Mouse (Mus musculus): ENCODE results near the gene Shkbp1. TPM values are rescaled to one million over a fixed set of nuclear protein-coding genes. Genes with fewer than 3 reads are reported as not detected.

The Shkbp1 gene
- polyA plus RNA-seq, 1 experiment from 2014 or later = 50.7 TPM

- H3K4me2 ChIP-seq = no peak overlapping the region
- 61% methylated on average over 6 of the region's 6 CpGs for WGBS
- H3K27me3 ChIP-seq (ENCODE audit: control insufficient read depth, insufficient read depth, low read length) = peaks cover 11% of the 10 kb centered on the region
- no peaks in the 10 kb centered on the region for H3K9me3 ChIP-seq (ENCODE audit: control insufficient read depth, low read length)
- H3K36me3 ChIP-seq (ENCODE audit: control insufficient read depth, insufficient read depth, low read length) = no peaks in the 10 kb centered on the region
- no peak overlapping the region for H3K27ac ChIP-seq (ENCODE audit: low read depth, low read length)
- ATAC-seq (ENCODE audit: low FRiP score) (no peak), DNase-seq (ENCODE audit: low spot score, missing footprints) (peak; percentile 17)
- H3K4me3 ChIP-seq (ENCODE audit: low read depth, low read length) = no peak overlapping the region
- no peaks in the 10 kb centered on the region for H3K4me1 ChIP-seq (ENCODE audit: control insufficient read depth, insufficient read depth, low read length)
- H3K9ac ChIP-seq (ENCODE audit: low read length) = no peak overlapping the region
These were observed 33.4 kb upstream of the Shkbp1 start for GRCm38 (mm10) chr7:27389213-27389612.

DNA sequence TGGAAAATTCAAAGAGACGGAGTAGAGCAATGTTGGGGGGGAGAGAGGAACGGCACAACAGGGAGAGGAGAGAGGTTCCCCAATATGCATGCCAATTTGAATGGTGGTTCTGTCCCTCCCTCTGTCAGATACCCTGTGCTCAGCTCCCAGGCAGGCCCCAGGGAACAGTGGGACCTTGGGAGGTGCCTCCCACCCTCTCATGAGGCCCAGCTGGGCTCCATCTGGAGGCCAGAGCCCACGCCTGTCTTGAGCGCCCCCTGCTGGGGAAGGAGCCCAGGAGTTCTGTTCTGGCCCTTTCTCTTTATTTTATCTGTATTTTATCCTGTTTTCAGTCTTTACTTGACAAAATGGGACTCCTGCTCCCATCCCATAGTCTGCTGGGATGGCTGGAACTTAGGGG lies 28.9 kb upstream of the Shkbp1 start:
- Histone ChIP-seq H3K27ac (ENCODE audit: low read depth, low read length) (no peak overlapping the region), H3K4me3 (ENCODE audit: low read depth, low read length) (no peak overlapping the region), H3K36me3 (ENCODE audit: control insufficient read depth, insufficient read depth, low read length) (no peaks in the 10 kb centered on the region), H3K4me2 (no peak overlapping the region), H3K9me3 (ENCODE audit: control insufficient read depth, low read length) (no peaks in the 10 kb centered on the region), H3K4me1 (ENCODE audit: control insufficient read depth, insufficient read depth, low read length) (no peaks in the 10 kb centered on the region), H3K27me3 (ENCODE audit: control insufficient read depth, insufficient read depth, low read length) (no peaks in the 10 kb centered on the region), H3K9ac (ENCODE audit: low read length) (no peak overlapping the region)
- DNase-seq (ENCODE audit: low spot score, missing footprints) = peak; percentile 95
- WGBS = 34% methylated on average over 4 of the region's 4 CpGs
- ATAC-seq (ENCODE audit: low FRiP score) = peak; percentile 67

GRCm38 (mm10) chr7:27384134-27384533 lies 28.3 kb upstream of the Shkbp1 start:
- Histone ChIP-seq H3K27ac (ENCODE audit: low read depth, low read length) (no peak overlapping the region), H3K36me3 (ENCODE audit: control insufficient read depth, insufficient read depth, low read length) (no peaks in the 10 kb centered on the region)
- 82% methylated on average over 5 of the region's 5 CpGs for WGBS

DNA sequence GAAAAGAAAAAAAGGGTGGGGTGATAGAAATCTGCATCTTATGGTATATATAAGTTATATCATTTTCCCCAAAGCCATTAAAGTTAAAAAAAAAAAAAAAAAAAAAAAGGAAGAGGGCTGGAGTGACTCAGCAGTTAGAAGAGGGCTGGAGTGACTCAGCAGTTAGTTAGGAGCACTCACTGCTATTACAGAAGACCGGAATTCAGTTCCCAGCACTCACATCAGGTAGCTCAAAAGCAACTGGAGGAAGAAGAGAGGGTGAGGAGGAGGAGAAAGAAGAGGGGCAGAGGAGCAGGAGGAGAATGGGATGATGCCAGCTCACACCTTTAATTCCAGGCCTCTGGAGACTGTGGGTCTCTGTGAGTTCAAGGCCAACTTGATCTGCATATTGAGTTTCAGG lies 27.4 kb upstream of the Shkbp1 start:
- H3K27ac ChIP-seq (ENCODE audit: low read depth, low read length) = no peak overlapping the region
- H3K9me3 ChIP-seq (ENCODE audit: control insufficient read depth, low read length) = no peaks in the 10 kb centered on the region
- ATAC-seq (ENCODE audit: low FRiP score) (no peak), DNase-seq (ENCODE audit: low spot score, missing footprints) (no peak)
- WGBS = 84% methylated on average over 1 of the region's 1 CpGs
- H3K4me1 ChIP-seq (ENCODE audit: control insufficient read depth, insufficient read depth, low read length) = no peaks in the 10 kb centered on the region
- H3K4me2 ChIP-seq = no peak overlapping the region
- H3K27me3 ChIP-seq (ENCODE audit: control insufficient read depth, insufficient read depth, low read length) = no peaks in the 10 kb centered on the region
- H3K36me3 ChIP-seq (ENCODE audit: control insufficient read depth, insufficient read depth, low read length) = no peaks in the 10 kb centered on the region
- H3K9ac ChIP-seq (ENCODE audit: low read length) = no peak overlapping the region
- H3K4me3 ChIP-seq (ENCODE audit: low read depth, low read length) = no peak overlapping the region

More at GRCm38 (mm10) chr7:27384134-27384533, 28.3 kb upstream of the Shkbp1 start:
- no peak overlapping the region for H3K9ac ChIP-seq (ENCODE audit: low read length)
- H3K4me2 ChIP-seq = no peak overlapping the region
- no peaks in the 10 kb centered on the region for H3K27me3 ChIP-seq (ENCODE audit: control insufficient read depth, insufficient read depth, low read length)
- H3K4me3 ChIP-seq (ENCODE audit: low read depth, low read length) = no peak overlapping the region
- DNase-seq (ENCODE audit: low spot score, missing footprints) (no peak), ATAC-seq (ENCODE audit: low FRiP score) (no peak)
- no peaks in the 10 kb centered on the region for H3K4me1 ChIP-seq (ENCODE audit: control insufficient read depth, insufficient read depth, low read length)
- no peaks in the 10 kb centered on the region for H3K9me3 ChIP-seq (ENCODE audit: control insufficient read depth, low read length)

DNA sequence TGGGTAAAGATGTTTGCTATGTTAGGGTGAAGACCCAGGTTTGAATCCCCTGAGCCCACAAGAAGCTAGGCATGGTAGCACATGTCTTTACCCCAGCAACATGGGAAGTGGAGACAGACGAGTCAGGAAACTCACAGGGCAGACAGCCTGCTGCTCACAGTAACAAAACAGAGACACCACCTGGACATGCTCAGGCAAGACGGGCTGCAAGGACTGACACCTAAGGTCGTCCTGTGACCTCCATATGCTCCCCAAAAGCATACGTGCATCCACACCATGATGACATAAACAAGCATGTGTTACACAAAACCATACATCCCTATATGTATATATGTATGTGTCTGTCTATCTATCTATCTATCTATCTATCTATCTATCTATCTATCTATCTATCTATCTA lies 25.7 kb upstream of the Shkbp1 start:
- Histone ChIP-seq H3K27me3 (ENCODE audit: control insufficient read depth, insufficient read depth, low read length) (peaks cover 2% of the 10 kb centered on the region; the same call in 1 of the 2 replicates), H3K4me1 (ENCODE audit: control insufficient read depth, insufficient read depth, low read length) (no peaks in the 10 kb centered on the region), H3K27ac (ENCODE audit: low read depth, low read length) (no peak overlapping the region), H3K4me2 (no peak overlapping the region), H3K9me3 (ENCODE audit: control insufficient read depth, low read length) (no peaks in the 10 kb centered on the region), H3K4me3 (ENCODE audit: low read depth, low read length) (no peak overlapping the region), H3K36me3 (ENCODE audit: control insufficient read depth, insufficient read depth, low read length) (no peaks in the 10 kb centered on the region), H3K9ac (ENCODE audit: low read length) (no peak overlapping the region)
- DNase-seq (ENCODE audit: low spot score, missing footprints) (no peak), ATAC-seq (ENCODE audit: low FRiP score) (no peak)
- 73% methylated on average over 4 of the region's 4 CpGs for WGBS

GRCm38 (mm10) chr7:27381009-27381408 lies 25.2 kb upstream of the Shkbp1 start:
- ATAC-seq (ENCODE audit: low FRiP score) = no peak
- Histone ChIP-seq H3K36me3 (ENCODE audit: control insufficient read depth, insufficient read depth, low read length) (no peaks in the 10 kb centered on the region), H3K9ac (ENCODE audit: low read length) (no peak overlapping the region), H3K4me1 (ENCODE audit: control insufficient read depth, insufficient read depth, low read length) (no peaks in the 10 kb centered on the region), H3K4me2 (no peak overlapping the region), H3K4me3 (ENCODE audit: low read depth, low read length) (no peak overlapping the region), H3K27ac (ENCODE audit: low read depth, low read length) (no peak overlapping the region), H3K9me3 (ENCODE audit: control insufficient read depth, low read length) (no peaks in the 10 kb centered on the region), H3K27me3 (ENCODE audit: control insufficient read depth, insufficient read depth, low read length) (peaks cover 6% of the 10 kb centered on the region; the same call in 1 of the 2 replicates)
- DNase-seq (ENCODE audit: low spot score, missing footprints) = no peak
- WGBS = 65% methylated on average over 1 of the region's 1 CpGs

DNA sequence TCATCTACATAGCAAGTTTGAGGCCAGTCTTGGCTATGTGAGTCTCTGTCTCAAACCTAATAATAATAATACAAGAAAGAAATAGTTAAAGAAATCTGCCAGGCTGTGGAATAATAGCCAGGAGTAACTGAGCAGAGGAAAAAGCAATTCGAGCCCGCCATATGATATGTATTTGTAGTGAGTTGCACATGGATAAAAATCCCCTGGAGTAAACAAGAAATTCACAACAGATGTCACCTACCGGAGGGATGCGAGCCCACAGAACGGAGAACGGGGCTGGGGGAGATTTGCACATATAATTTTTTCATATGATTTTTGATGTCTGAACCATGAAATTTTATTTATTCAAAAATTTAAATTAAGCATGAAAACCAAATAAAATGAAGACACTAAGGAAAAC lies 24.0 kb upstream of the Shkbp1 start:
- H3K36me3 ChIP-seq (ENCODE audit: control insufficient read depth, insufficient read depth, low read length) = no peaks in the 10 kb centered on the region
- no peak overlapping the region for H3K4me3 ChIP-seq (ENCODE audit: low read depth, low read length)
- H3K9me3 ChIP-seq (ENCODE audit: control insufficient read depth, low read length) = no peaks in the 10 kb centered on the region
- 84% methylated on average over 6 of the region's 6 CpGs for WGBS
- no peak overlapping the region for H3K27ac ChIP-seq (ENCODE audit: low read depth, low read length)
- no peak overlapping the region for H3K9ac ChIP-seq (ENCODE audit: low read length)
- no peak overlapping the region for H3K4me2 ChIP-seq
- H3K4me1 ChIP-seq (ENCODE audit: control insufficient read depth, insufficient read depth, low read length) = no peaks in the 10 kb centered on the region
- ATAC-seq (ENCODE audit: low FRiP score) (no peak), DNase-seq (ENCODE audit: low spot score, missing footprints) (no peak)
- H3K27me3 ChIP-seq (ENCODE audit: control insufficient read depth, insufficient read depth, low read length) = peaks cover 17% of the 10 kb centered on the region

GRCm38 (mm10) chr7:27378431-27378830 lies 22.6 kb upstream of the Shkbp1 start:
- WGBS = 26% methylated on average over 4 of the region's 4 CpGs
- H3K9me3 ChIP-seq (ENCODE audit: control insufficient read depth, low read length) = no peaks in the 10 kb centered on the region
- H3K4me2 ChIP-seq = no peak overlapping the region
- DNase-seq (ENCODE audit: low spot score, missing footprints) = no peak
- no peak for ATAC-seq (ENCODE audit: low FRiP score)
- no peaks in the 10 kb centered on the region for H3K36me3 ChIP-seq (ENCODE audit: control insufficient read depth, insufficient read depth, low read length)
- H3K4me1 ChIP-seq (ENCODE audit: control insufficient read depth, insufficient read depth, low read length) = no peaks in the 10 kb centered on the region
- H3K27ac ChIP-seq (ENCODE audit: low read depth, low read length) = no peak overlapping the region
- no peak overlapping the region for H3K9ac ChIP-seq (ENCODE audit: low read length)
- H3K27me3 ChIP-seq (ENCODE audit: control insufficient read depth, insufficient read depth, low read length) = peaks cover 25% of the 10 kb centered on the region
- no peak overlapping the region for H3K4me3 ChIP-seq (ENCODE audit: low read depth, low read length)

DNA sequence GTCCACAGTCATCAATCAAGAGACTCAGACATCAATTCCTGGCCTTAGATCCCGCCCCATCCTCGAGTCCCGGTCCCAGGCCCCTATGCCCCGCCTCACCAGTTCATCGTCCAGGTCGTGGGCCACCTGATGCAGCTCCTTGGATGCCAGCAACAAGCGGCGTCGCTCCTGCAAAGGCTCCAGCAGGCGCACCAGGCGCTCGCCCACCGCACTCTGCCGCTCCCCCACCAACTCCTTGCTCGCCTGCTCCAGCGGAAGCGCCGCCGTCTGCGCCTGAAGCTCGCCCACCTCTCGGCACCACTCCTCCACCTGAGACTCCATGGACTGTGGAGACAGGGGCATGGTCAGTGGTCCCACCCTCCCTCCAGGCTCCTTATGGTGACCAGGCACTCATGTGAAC lies 19.5 kb upstream of the Shkbp1 start:
- H3K27ac ChIP-seq (ENCODE audit: low read depth, low read length) = no peak overlapping the region
- no peaks in the 10 kb centered on the region for H3K9me3 ChIP-seq (ENCODE audit: control insufficient read depth, low read length)
- no peak overlapping the region for H3K9ac ChIP-seq (ENCODE audit: low read length)
- H3K36me3 ChIP-seq (ENCODE audit: control insufficient read depth, insufficient read depth, low read length) = no peaks in the 10 kb centered on the region
- WGBS = 2% methylated on average over 20 of the region's 22 CpGs
- DNase-seq (ENCODE audit: low spot score, missing footprints) (no peak), ATAC-seq (ENCODE audit: low FRiP score) (no peak)
- no peak overlapping the region for H3K4me2 ChIP-seq
- no peak overlapping the region for H3K4me3 ChIP-seq (ENCODE audit: low read depth, low read length)
- H3K4me1 ChIP-seq (ENCODE audit: control insufficient read depth, insufficient read depth, low read length) = no peaks in the 10 kb centered on the region
- peaks cover 55% of the 10 kb centered on the region for H3K27me3 ChIP-seq (ENCODE audit: control insufficient read depth, insufficient read depth, low read length)
